Mouse (Mus musculus) cerebellum, adult 9-10 months (tissue): ENCODE results near the gene Hmx3.
A peak's percentile ranks its signal among the peaks of the same experiment; 100 is the strongest.

Experiments
- DNase-seq: peaks from one replicate; pipeline ENCODE4 v3.0.0; 2022

Hmx3 gene

GRCm38 (mm10) chr7:131556541-131557271, 14.0 kb downstream of the Hmx3 start:
- no peak for DNase-seq

- DNase-seq: no peak
These were observed 15.1 kb downstream of the Hmx3 start for GRCm38 (mm10) chr7:131557751-131558150.

- DNase-seq: peak; percentile 96
These were observed 17.5 kb downstream of the Hmx3 start, which contains the start of gene Bub3 for GRCm38 (mm10) chr7:131559986-131560696. Bub3 (plus strand) TSS chr7:131560222.

GRCm38 (mm10) chr7:131560697-131561042, 18.0 kb downstream of the Hmx3 start:
- no peak for DNase-seq

- no peak for DNase-seq
These were observed 32.6 kb downstream of the Hmx3 start for GRCm38 (mm10) chr7:131575246-131575645.

GRCm38 (mm10) chr7:131582178-131582577, 39.5 kb downstream of the Hmx3 start:
- no peak for DNase-seq

GRCm38 (mm10) chr7:131585551-131585950, 42.9 kb downstream of the Hmx3 start:
- DNase-seq: no peak
